Mouse (Mus musculus) retina, postnatal 7 days (tissue): Measurements from ENCODE around the gene Myo6.
A peak's percentile ranks its signal among the peaks of the same experiment; 100 is the strongest.
"Not testable (repeated sequence)": the region's sequence is repeated elsewhere in the genome, so short reads cannot be mapped to it uniquely, and the experiment has no call there.

ENCODE experiments used
- DNase-seq: peaks from one replicate; pipeline ENCODE4 v3.0.0-alpha.2; 2012; ENCODE audit warnings: low read depth, low spot score

Gene Myo6

DNA sequence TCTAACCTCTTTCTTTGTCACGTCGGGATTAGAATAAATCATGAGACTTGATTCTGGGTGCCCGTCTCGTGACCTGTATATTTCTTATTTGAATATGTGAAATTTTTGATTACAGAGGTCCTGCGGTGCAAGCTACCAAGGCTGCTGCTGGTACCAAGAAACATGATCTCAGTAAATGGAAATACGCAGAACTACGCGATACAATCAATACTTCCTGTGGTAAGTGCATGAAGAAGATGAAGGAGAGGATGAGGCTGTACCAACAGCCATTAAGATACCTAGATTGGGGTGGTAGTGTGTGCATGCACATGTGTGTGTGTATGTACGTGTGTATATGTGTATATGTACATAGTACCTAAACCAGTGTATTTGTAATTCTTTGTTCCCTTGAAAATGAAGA, 134.2 kb downstream of the Myo6 start:
- DNase-seq = no peak

GRCm38 (mm10) chr9:80303518-80303917, 138.7 kb downstream of the Myo6 start:
- no peak for DNase-seq

GRCm38 (mm10) chr9:80306390-80306789, 141.6 kb downstream of the Myo6 start:
- no peak for DNase-seq

GRCm38 (mm10) chr9:80306853-80307252, 142.0 kb downstream of the Myo6 start:
- DNase-seq = no peak

DNA sequence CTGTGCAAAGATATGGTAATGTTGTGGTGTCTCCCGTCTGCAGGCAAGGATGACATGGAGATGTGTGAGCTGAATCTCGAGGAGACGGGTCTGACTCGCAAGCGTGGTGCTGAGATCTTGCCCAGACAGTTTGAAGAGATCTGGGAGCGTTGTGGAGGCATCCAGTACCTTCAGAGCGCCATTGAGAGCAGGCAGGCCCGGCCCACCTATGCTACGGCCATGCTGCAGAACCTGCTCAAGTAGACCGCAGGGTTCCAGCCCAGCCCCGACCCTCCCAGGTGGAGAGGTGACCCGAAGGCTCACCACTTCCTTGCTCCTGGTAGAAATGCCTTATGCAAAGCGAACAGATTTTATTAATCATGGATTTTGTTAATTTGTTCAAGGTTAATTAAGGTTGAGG, 142.8 kb downstream of the Myo6 start:
- DNase-seq = no peak

DNA sequence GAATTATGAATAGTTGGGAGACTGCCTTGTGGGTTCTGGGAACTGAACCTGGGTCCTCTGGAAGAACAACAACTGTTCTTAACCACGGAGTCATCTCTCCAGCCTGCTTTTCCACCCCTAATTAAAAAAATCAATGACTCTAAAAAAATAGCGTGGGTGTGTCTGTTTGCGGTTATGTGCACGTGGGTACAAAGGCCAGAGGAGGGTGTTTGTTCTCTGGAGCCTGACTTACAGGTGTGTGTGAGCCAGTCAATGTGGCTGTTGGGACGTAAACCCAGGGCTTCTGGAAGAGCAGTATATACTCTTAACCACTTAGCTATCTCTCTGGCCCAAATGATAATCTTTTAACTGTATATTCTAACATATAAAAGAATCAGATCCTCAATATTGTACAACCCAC, 148.8 kb downstream of the Myo6 start:
- DNase-seq = no peak

DNA sequence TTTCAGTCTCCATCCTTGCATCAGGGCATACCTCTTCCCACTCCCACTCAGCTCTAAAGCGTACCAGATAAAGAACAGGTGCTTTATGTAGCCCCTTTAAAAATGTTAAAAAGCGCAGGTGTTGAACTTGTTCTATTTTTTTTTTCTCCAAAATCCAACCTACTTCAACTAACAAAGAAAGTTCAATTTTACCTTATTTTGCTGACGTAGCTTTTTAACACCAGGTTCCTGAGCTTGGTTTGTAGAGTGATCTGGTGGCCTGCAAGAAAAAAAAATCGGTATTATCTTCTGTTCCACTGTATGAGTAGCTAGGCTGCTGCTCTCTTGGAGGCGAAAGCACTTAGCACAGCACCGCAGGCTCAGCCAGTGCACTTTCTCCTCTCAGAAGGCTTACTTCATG, 151.1 kb downstream of the Myo6 start:
- DNase-seq = no peak

GRCm38 (mm10) chr9:80318027-80318426, 153.2 kb downstream of the Myo6 start:
- no peak for DNase-seq

DNA sequence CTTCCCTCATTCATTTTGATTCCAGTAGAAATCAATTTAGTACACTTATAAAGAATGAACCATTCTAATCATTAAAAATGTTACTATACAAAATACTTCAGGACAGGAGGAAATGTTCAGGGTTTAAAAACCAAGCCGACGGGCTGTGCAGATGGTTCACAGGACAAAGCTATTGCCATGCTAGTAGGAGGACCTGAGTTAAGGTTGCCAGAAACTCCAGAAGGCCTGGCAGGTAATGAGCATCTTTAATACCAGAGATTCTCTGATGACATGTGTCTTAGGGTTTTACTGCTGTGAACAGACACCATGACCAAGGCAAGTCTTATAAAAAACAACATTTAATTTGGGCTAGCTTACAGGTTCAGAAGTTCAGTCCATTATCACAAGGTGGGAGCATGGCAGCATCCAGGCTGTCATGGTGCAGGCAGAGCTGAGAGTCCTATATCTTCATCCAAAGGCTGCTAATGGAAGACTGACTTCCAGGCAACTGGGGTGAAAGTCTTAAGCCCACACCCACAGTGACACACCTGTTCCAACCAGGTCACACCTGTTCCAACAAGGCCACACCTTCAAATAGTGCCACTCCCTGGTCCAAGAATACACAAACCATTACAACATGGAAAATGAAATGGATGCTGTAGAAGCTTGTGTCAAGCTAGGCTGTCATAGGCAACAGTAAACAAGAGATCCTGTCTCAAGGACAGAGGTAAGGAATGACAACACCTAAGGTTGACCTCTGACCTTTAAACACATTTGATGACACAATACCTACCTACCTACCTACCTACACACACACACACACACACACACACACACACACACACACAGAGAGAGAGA, 156.4 kb downstream of the Myo6 start:
- not testable (repeated sequence) for DNase-seq

GRCm38 (mm10) chr9:80332153-80332552, 167.3 kb downstream of the Myo6 start:
- peak; percentile 37 for DNase-seq

GRCm38 (mm10) chr9:80333466-80333865, 168.6 kb downstream of the Myo6 start:
- no peak for DNase-seq

DNA sequence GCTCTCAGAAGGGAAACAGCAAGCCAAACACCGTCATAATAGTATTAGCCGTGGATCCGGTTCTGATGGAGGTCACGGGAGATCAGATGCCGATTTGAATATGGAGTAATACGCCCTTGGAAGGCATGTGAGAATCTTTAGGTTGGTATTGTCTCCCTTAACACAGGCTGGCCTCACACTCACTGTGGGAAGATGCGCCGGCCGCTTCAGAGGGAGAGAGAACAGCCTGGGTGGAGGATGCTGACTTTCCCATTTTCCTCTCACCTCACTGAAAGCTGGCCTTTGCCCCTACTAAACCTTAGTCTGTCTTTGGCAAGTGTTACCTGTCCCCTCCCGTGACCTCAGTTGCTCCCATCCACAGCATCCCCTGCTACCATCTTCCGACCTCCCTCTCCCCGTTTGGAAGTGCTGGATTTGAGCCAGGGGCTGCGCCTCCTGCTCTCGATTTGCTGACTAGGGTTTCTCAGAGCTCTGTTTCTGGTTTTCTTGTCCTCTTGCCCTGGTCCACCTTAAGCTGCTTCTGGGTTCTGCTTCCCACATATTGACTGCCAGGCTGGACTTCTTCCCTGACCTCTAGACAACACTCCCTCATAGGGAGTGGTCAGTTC, 169.3 kb downstream of the Myo6 start:
- DNase-seq = no peak

DNA sequence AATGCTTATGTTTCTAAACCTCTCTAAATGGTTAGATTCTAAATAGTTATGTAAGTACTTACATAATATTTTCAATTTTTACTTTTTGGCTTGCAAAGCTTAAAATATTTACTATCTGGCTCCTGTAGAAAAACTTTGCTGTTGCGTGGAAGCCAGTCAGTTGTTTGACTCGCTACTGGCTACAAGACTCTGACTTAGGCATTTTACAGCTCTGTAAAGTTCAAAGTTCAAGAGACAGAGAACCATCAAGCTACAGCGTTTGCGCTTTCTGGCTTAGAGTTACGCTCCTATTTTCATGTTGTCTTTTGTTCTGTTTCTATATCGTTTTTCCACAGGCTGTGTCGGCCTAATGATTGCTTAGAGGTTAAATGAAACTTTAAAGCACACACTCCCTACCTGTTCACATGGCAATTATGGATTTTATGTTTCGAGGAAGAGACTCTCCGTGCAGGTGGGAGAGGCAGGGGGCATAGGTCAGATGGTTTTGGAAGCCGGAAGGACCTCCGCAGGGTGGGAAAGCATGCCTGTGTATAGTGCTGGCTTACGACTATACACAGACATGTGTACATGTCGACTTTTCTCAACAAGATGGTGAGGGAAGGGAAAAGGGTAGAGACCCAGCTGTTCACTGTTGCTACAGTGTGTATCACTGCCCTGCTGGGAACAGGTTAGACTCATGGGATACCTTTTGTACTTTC, 171.0 kb downstream of the Myo6 start:
- no peak for DNase-seq

- no peak for DNase-seq
Measured at GRCm38 (mm10) chr9:80338026-80338425, 173.2 kb downstream of the Myo6 start.

DNA sequence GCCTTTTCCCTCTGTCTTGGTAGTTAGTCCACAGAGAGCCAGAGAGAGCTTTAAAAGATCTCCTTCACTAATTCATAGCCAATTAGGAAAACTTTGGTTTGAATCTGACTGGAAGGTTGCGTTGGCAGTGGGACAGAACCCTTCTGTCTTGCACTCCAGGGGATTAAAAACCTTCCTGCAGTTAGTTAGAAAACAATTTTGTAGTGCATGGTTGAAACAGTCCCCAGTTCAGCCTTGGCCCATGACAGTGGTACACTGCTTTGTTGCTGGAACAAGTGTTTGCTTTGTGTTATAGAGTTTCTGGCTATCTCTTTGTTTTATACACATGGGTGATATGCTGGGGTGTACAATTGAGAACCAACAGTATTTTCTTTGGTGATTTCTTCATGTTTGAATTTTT, 176.1 kb downstream of the Myo6 start:
- no peak for DNase-seq

DNA sequence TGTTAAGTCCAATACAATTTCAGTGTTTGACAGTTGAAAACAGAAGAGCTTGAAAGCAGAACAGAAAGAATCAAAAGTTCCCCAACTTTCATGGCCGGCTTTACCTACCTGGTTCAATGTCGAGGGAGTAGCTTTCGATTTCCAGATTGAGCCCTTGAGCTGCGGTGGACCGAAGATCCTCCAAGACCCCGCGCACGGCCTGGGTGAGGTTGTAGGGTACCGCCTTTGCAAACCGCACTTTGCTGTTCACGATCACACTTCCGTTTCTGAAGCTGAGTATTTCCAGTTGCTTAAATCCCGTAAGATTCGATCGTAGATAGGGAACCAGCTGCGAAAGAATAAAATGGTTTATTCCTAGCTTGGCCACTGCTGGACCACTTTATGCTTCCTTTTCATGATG, 176.9 kb downstream of the Myo6 start:
- DNase-seq = no peak

- DNase-seq = no peak
Measured at GRCm38 (mm10) chr9:80342520-80342919, 177.7 kb downstream of the Myo6 start.

DNA sequence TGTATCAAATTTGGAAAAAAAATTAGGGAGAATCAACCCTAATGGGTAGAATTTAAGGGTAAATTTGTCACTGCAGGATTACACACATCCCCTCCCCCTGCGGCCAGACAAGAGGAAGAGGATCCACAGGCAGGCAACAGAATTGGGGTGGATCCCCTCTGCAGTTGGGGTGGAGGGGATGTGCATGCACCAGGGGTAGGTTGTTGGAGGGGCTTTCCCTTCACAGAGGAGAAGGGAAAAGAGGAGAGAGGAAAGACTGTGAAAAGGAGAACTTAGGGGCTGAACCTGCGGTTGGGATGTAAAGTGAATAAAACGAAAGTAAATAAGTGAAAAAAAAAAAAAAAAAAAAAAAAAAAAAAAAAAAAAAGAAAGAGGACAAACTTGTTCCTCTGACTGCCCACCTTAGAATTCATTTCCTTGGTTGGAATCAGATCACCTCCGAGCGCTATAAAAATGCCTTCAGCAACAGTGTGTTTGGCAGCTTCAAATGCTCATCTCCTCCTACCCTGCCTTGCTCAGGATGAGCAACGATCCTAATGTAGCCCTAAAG, 179.7 kb downstream of the Myo6 start:
- no peak for DNase-seq

- no peak for DNase-seq
Measured at GRCm38 (mm10) chr9:80351295-80351677, 186.5 kb downstream of the Myo6 start.

GRCm38 (mm10) chr9:80351678-80352331, 187.0 kb downstream of the Myo6 start:
- DNase-seq = no peak

- DNase-seq = no peak
Measured at GRCm38 (mm10) chr9:80360063-80360462, 195.2 kb downstream of the Myo6 start.
